Mouse (Mus musculus): ENCODE data around the gene Ttf2.

Gene Ttf2

DNA sequence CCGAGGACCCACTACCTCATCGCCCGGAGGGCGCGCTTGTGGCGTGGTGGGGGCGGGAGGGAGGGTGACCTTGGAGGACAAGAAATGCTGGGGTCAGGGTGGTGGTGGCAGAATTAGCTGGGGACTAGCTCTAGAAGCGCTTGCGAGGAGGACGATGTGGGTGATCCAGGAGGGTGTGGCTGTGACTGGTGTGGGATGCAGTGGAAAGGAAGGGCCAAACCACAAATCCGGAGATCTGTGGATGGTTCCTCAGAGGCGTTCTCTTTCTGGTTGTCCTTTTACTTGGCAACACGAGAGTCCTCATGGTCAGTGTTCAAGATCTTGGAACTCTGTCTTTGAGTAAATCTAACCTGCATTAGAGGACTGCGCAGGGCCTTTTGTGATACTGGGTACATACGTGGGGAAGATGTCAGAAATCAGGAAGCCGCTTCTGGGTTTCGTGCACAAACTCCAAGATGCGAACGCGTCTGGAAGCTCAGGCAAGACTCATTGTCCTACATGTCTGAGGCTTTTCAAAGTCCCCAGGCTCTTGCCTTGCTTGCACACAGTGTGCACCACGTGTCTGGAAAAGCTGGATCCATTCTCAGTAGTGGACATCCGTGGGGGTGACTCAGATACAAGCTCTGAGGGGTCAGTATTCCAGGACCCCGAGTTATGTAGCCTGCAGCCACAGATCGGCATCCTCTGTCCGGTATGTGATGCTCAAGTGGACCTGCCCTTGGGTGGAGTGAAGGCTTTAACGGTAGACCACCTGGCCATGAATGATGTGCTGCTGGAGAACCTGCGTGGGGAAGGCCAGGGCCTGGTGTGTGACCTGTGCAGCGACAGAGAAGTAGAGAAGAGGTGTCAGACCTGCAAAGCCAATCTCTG, 46.7 kb downstream of the Ttf2 start:
- in situ Hi-C loops (cut with MboI; ENCODE audit: unreplicated experiment in 2 of 2): loop anchor here (5.0 to 25.0 kb wide), 5 partner anchors 230 to 1785 kb away; partner anchors contain the start of genes Gdap2 (in 1 of the 2), Man1a2 (in 1 of the 2), Wars2 (in 1 of the 2) and Wdr3 (in 1 of the 2)

- in situ Hi-C loops (cut with MboI; ENCODE audit: unreplicated experiment in 2 of 2): loop anchor here (5.0 to 25.0 kb wide), 5 partner anchors 230 to 1785 kb away; partner anchors contain the start of genes Gdap2 (in 1 of the 2), Man1a2 (in 1 of the 2), Wars2 (in 1 of the 2) and Wdr3 (in 1 of the 2)
Observed at GRCm38 (mm10) chr3:100921825-100922505, 47.5 kb downstream of the Ttf2 start, which contains the start of gene Trim45. Gene Trim45 (plus strand): TSS chr3:100922202.

DNA sequence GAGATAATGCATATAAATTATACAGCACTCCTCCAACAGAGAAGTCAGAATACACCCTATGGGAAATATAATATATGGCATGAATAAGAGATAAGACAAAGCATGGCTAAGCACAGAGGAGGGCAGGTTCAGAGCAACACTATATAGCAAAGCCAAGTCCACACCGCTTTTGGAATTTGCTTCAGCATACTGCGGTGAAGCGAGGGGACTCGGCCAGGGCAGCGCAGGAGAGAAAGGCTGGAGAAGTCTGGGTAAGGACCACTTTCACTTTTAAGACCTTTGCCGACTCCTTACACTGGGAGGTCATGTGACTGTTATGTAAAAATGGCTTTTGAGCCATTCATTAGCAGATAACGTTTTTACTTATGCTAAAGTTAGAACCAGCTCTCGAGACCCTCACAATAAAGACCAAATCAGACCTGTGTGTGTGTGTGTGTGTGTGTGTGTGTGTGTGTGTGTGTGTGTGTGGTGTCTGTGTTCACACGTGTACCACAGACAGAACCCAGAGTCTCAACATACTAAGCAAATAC, 48.8 kb downstream of the Ttf2 start:
- in situ Hi-C loops (cut with MboI; ENCODE audit: unreplicated experiment in 2 of 2): loop anchor here (5.0 to 25.0 kb wide), 5 partner anchors 228 to 1783 kb away; partner anchors contain the start of genes Gdap2 (in 1 of the 2), Man1a2 (in 1 of the 2), Wars2 (in 1 of the 2) and Wdr3 (in 1 of the 2)

DNA sequence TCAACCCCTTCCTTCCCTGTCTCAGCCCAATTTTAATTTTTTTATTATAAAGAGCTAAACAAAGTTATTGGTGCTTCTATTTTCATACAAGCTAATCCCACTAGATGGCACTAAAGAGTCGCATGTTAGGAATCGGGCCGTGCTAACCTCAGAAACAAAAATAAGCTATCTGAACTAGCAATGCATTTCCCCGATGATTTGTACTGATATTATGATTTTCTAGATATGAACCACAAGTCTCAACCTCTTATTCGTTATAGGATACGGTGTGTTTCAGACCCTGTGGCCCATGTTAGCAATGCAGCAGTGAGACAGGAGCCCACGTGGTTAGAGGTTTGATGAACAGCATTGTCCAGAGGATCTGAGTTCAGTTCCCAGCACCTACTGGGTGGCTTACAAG, 52.6 kb downstream of the Ttf2 start:
- in situ Hi-C loops (cut with MboI; ENCODE audit: unreplicated experiment in 2 of 2): loop anchor here (5.0 to 25.0 kb wide), 3 partner anchors 50 to 1780 kb away; partner anchors contain the start of genes Ttf2 (in 1 of the 2) and Wars2 (in 1 of the 2)

- in situ Hi-C loops (cut with MboI; ENCODE audit: unreplicated experiment in 2 of 2): loop anchor here in 1 of 2 experiments (25.0 kb wide), 2 partner anchors 724 to 1774 kb away; partner anchors contain the start of gene Wars2
Observed at GRCm38 (mm10) chr3:100911498-100912213, 57.8 kb downstream of the Ttf2 start.

DNA sequence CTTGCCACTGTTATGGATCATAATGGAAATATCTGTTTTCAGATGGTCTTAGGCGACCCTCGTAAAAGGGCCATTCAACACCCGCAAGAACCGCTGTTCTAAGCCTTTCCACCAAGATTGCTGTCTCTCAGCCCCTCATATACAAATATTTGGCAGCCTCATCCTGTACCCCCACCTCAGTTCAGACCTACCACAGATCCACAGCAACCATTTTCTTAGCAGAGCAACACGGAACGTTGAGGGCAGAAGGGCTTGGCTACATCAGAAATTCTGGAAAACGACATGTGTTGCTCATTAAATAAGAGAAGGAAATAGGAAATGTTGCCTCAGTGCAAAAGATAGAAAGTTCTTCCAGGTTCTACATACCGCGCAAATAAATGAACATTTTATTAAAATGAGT, 58.4 kb downstream of the Ttf2 start:
- in situ Hi-C loops (cut with MboI; ENCODE audit: unreplicated experiment in 2 of 2): loop anchor here in 1 of 2 experiments (25.0 kb wide), 2 partner anchors 724 to 1774 kb away; partner anchors contain the start of gene Wars2

DNA sequence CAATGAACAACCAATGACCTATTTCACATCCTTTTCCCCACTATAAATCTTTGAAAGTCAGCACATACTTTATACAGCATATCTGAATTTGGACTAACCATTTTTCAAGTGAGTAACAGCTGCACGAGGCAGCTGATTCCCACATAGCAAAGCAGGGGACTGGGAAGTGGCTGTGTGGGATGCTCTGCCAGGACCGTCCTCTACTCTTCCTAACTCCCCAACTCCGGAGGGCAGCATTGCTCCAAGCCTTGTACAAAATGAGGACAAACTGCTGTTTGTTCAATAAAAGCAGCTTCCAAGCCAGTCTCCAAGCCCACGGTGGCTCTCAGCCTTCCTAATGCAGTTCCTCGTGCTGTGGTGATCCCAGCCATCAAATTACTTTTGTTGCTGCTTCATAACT, 58.8 kb downstream of the Ttf2 start:
- in situ Hi-C loops (cut with MboI; ENCODE audit: unreplicated experiment in 2 of 2): loop anchor here in 1 of 2 experiments (25.0 kb wide), 2 partner anchors 723 to 1773 kb away; partner anchors contain the start of gene Wars2

DNA sequence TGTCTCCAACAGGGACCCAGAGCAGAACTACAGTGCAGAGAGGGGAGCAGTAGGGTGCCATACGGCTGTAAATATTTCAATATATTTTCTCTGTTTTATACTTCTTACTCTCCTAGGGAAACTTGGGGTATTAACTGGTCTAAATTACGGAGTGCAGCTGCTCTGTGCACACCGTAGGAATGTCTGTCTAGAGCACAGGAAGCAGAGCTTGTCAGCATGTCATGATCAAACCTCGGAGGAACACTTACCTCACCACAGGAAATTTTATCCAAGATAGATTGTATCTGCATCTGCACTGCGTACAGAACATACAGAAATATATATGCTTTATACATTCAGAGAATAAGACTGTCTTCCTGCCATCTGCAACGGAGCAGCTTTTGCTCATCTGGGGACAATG, 60.9 kb downstream of the Ttf2 start:
- in situ Hi-C loops (cut with MboI; ENCODE audit: unreplicated experiment in 2 of 2): loop anchor here (5.0 to 25.0 kb wide), 7 partner anchors 326 to 1771 kb away; partner anchors contain the start of gene Wars2 (in 1 of the 2)

DNA sequence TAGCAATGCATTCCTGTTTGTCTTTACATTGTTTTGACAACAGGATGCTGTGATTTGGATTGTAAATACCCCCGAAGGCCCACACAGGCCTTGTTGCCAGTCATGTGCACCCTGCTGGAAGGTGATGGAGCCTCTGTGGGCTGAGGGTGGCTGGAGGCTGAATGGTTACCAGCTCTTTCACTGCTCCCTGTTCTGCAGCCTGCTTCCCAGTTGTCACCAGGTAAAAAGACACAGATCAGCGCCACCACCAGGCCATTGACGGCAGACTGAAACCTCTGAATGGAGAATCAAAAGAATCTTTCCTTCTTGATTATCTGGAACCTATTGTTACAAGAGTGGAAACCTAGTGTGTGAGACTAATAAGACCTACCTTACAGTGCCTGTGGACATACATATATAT, 62.5 kb downstream of the Ttf2 start:
- in situ Hi-C loops (cut with MboI; ENCODE audit: unreplicated experiment in 2 of 2): loop anchor here (5.0 to 25.0 kb wide), 7 partner anchors 325 to 1770 kb away; partner anchors contain the start of gene Wars2 (in 1 of the 2)

DNA sequence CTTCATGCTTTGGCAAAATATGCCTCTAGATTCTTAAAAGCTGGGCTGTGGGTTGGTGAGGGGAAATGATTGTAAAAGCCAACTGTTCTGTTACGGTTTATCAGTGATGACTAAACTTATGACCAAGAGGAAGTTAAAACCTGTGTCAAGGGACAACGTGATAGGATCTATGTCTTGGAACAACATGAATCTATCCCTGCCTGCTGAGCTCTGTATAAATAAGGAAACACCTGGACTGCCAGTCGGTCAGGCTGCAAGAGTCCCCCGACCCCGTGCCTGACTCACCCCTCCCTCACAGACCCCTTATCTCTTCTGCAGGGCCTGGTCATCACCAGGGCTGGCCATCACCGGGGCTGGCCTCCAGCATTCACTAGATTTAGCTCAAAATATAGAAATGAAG, 63.3 kb downstream of the Ttf2 start:
- in situ Hi-C loops (cut with MboI; ENCODE audit: unreplicated experiment in 2 of 2): loop anchor here (5.0 to 25.0 kb wide), 7 partner anchors 324 to 1769 kb away; partner anchors contain the start of gene Wars2 (in 1 of the 2)

DNA sequence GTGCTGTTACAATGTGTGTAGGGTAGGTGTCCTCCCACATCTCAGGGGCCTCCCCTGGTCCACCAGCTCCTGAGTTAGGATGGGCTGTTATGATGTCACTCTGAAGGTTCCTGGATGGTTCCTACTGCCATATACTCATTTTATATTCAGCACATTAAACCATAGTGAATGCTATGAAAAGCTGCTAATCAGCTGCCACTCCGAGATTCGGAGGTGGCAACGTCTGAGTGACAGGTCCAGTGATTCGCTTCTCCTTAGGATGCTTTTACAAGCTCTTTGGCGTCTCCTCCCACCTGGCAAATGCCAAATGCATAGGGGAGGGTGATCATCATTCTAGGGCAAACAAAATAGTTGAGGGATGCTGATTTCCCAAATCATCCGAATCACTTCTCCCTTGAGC, 74.0 kb downstream of the Ttf2 start:
- in situ Hi-C loops (cut with MboI; ENCODE audit: unreplicated experiment in 2 of 2): no loop called here

DNA sequence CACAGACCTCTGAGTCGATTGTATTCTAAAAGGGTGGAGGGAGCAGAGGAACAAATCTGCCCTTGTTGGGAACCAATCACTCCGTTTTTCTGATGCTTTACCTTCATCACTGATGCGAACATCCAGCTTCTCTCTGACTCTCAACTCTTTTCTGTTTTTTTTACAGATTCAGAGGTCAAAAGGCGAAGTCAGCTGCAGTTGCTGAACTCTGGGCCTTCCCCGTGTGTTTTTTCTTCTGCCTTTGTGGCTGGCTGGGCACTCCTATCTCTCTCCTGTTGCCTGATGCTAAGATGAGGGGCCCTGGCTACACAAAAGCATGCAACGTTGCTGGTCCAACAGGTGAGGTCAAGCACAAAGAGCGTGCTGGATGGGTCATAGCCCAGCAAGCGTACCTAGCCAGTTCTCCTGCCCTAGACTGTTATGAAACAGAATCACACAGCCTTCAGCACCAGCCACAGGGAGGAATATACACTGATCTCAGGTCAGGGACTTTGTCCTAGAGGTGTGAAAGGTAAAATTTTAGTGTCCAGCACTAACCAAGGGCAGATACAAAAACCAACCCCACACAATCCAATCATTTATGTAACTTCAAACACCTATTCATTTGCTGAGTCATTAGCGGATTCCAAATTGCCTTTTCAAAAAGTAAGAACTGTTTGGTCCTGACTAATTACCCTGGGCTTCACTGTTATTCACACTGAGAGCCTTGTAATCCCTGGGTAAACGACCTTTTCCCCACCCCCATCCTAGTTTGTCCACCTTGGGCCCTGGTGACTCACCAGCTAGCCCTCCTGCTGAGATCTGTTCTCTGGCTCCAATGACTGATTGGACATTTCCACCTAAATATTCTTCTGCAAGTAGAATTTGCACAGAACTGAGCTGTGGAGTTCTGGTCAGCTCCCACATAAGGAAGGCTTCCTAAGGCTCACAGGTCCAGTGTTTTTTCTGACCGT, 76.8 kb downstream of the Ttf2 start:
- in situ Hi-C loops (cut with MboI; ENCODE audit: unreplicated experiment in 2 of 2): no loop called here

GRCm38 (mm10) chr3:100890406-100890805, 79.1 kb downstream of the Ttf2 start:
- in situ Hi-C loops (cut with MboI; ENCODE audit: unreplicated experiment in 2 of 2): no loop called here

DNA sequence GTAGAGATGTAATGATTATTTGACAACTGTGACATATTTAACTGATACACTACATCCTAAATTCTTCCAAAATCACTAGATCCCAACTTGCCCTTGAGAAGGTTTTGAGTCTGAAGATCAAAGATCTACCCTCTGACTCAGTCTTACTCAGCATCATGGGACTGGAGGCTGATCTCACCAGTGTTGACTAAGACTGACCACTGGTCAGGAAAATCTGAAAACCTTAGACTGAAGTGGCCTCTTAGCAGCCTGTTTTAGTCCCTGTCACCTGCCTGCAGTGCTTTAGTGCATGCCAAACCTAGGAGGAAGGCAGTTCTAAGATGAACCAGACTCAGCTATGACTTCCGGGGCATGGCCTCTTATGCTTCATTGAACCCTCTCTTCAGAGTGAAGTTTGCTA, 80.2 kb downstream of the Ttf2 start:
- in situ Hi-C loops (cut with MboI; ENCODE audit: unreplicated experiment in 2 of 2): no loop called here

Measured in v-Abl transformed pro-B cells (cell line).